Mouse (Mus musculus): ENCODE results near the gene Nploc4. TPM values are rescaled to one million over a fixed set of nuclear protein-coding genes. Genes with fewer than 3 reads are reported as not detected.

The Nploc4 gene
- polyA plus RNA-seq, 1 experiment from 2014 or later: 51.4 TPM

GRCm38 (mm10) chr11:120444106-120444505, 6.6 kb upstream of the Nploc4 start:
- no peaks in the 10 kb centered on the region for H3K9me3 ChIP-seq (ENCODE audit: low read depth, low read length)
- H3K9ac ChIP-seq: no peak overlapping the region

GRCm38 (mm10) chr11:120442765-120443280, 5.3 kb upstream of the Nploc4 start:
- Histone ChIP-seq H3K4me3 (ENCODE audit: low read depth, low read length) (no peak overlapping the region), H3K9me3 (ENCODE audit: low read depth, low read length) (no peaks in the 10 kb centered on the region), H3K9ac (no peak overlapping the region), H3K27ac (ENCODE audit: low read depth) (no peak overlapping the region), H3K36me3 (ENCODE audit: insufficient read depth) (no peaks in the 10 kb centered on the region), H3K27me3 (ENCODE audit: insufficient read depth, low read length) (no peaks in the 10 kb centered on the region), H3K4me1 (ENCODE audit: insufficient read depth) (no peaks in the 10 kb centered on the region), H3K4me2 (no peak overlapping the region)
- no peak for TF ChIP-seq CTCF (IDR thresholded peaks at IDR 0.05; ENCODE audit: low read depth)
- WGBS: 86% methylated on average over 3 of the region's 3 CpGs
- no peak for DNase-seq
- no peak for ATAC-seq (ENCODE audit: insufficient read depth)

More at GRCm38 (mm10) chr11:120444106-120444505, 6.6 kb upstream of the Nploc4 start:
- Histone ChIP-seq H3K36me3 (ENCODE audit: insufficient read depth) (no peaks in the 10 kb centered on the region), H3K27ac (ENCODE audit: low read depth) (no peak overlapping the region), H3K4me3 (ENCODE audit: low read depth, low read length) (no peak overlapping the region), H3K4me2 (no peak overlapping the region), H3K27me3 (ENCODE audit: insufficient read depth, low read length) (no peaks in the 10 kb centered on the region), H3K4me1 (ENCODE audit: insufficient read depth) (no peaks in the 10 kb centered on the region)
- TF ChIP-seq CTCF (IDR thresholded peaks at IDR 0.05; ENCODE audit: low read depth): no peak
- ATAC-seq (ENCODE audit: insufficient read depth): no peak
- DNase-seq: no peak
- WGBS: 63% methylated on average over 6 of the region's 6 CpGs

- no peak for TF ChIP-seq CTCF (IDR thresholded peaks at IDR 0.05; ENCODE audit: low read depth)
- Histone ChIP-seq H3K9ac (no peak within 1 kb of the TSS), H3K27me3 (ENCODE audit: insufficient read depth, low read length) (no peaks in the 10 kb centered on the region), H3K9me3 (ENCODE audit: low read depth, low read length) (no peaks in the 10 kb centered on the region), H3K4me2 (no peak within 1 kb of the TSS), H3K4me1 (ENCODE audit: insufficient read depth) (no peaks in the 10 kb centered on the region), H3K27ac (ENCODE audit: low read depth) (no peak within 1 kb of the TSS), H3K4me3 (ENCODE audit: low read depth, low read length) (no peak within 1 kb of the TSS), H3K36me3 (ENCODE audit: insufficient read depth) (no peaks in the 10 kb centered on the region)
- ATAC-seq (ENCODE audit: insufficient read depth): no peak
- no peak for DNase-seq
- WGBS: 84% methylated on average over 3 of the region's 3 CpGs
Observed at GRCm38 (mm10) chr11:120442344-120442743, 4.8 kb upstream of the Nploc4 start, which contains the start of gene Tspan10. Gene Tspan10 (plus strand): TSS chr11:120442644.

- ATAC-seq (ENCODE audit: insufficient read depth) (no peak), DNase-seq (no peak)
- peak overlapping the region; percentile 79 for H3K27ac ChIP-seq (ENCODE audit: low read depth)
- no peaks in the 10 kb centered on the region for H3K9me3 ChIP-seq (ENCODE audit: low read depth, low read length)
- H3K36me3 ChIP-seq (ENCODE audit: insufficient read depth): peaks cover 25% of the 10 kb centered on the region
- H3K4me2 ChIP-seq: peak overlapping the region; percentile 84
- H3K9ac ChIP-seq: peak overlapping the region; percentile 94
- 0 out of 2 replicates have a peak, but pooled peaks cover 4% of the 10 kb centered on the region for H3K4me1 ChIP-seq (ENCODE audit: insufficient read depth)
- H3K4me3 ChIP-seq (ENCODE audit: low read depth, low read length): peak overlapping the region; percentile 99
- no peaks in the 10 kb centered on the region for H3K27me3 ChIP-seq (ENCODE audit: insufficient read depth, low read length)
- no peak for TF ChIP-seq CTCF (IDR thresholded peaks at IDR 0.05; ENCODE audit: low read depth)
- 25% methylated on average over 12 of the region's 12 CpGs for WGBS
Observed at GRCm38 (mm10) chr11:120437857-120438385, 413 bp upstream of the Nploc4 start.

GRCm38 (mm10) chr11:120426727-120427126, 10.8 kb downstream of the Nploc4 start:
- H3K9ac ChIP-seq: no peak overlapping the region
- no peak overlapping the region for H3K27ac ChIP-seq (ENCODE audit: low read depth)
- H3K36me3 ChIP-seq (ENCODE audit: insufficient read depth): peaks cover 90% of the 10 kb centered on the region
- H3K4me2 ChIP-seq: no peak overlapping the region
- WGBS: 89% methylated on average over 3 of the region's 3 CpGs
- no peaks in the 10 kb centered on the region for H3K9me3 ChIP-seq (ENCODE audit: low read depth, low read length)
- DNase-seq (no peak), ATAC-seq (ENCODE audit: insufficient read depth) (no peak)
- TF ChIP-seq CTCF (IDR thresholded peaks at IDR 0.05; ENCODE audit: low read depth): no peak
- no peaks in the 10 kb centered on the region for H3K27me3 ChIP-seq (ENCODE audit: insufficient read depth, low read length)
- H3K4me1 ChIP-seq (ENCODE audit: insufficient read depth): no peaks in the 10 kb centered on the region
- H3K4me3 ChIP-seq (ENCODE audit: low read depth, low read length): no peak overlapping the region

GRCm38 (mm10) chr11:120423569-120424295, 13.8 kb downstream of the Nploc4 start:
- no peak for ATAC-seq (ENCODE audit: insufficient read depth)
- no peak overlapping the region for H3K4me3 ChIP-seq (ENCODE audit: low read depth, low read length)
- no peaks in the 10 kb centered on the region for H3K9me3 ChIP-seq (ENCODE audit: low read depth, low read length)
- WGBS: 70% methylated on average over 9 of the region's 9 CpGs
- no peaks in the 10 kb centered on the region for H3K4me1 ChIP-seq (ENCODE audit: insufficient read depth)
- no peaks in the 10 kb centered on the region for H3K27me3 ChIP-seq (ENCODE audit: insufficient read depth, low read length)
- H3K36me3 ChIP-seq (ENCODE audit: insufficient read depth): peaks cover 92% of the 10 kb centered on the region
- H3K4me2 ChIP-seq: no peak overlapping the region
- DNase-seq: peak; percentile 86
- no peak overlapping the region for H3K9ac ChIP-seq
- no peak overlapping the region for H3K27ac ChIP-seq (ENCODE audit: low read depth)
- peak; percentile 77 for TF ChIP-seq CTCF (IDR thresholded peaks at IDR 0.05; ENCODE audit: low read depth)
